Mouse (Mus musculus) E14TG2a.4 (cell line): ENCODE measurements around the gene Rgs11.

Experiments used
- H3K27me3 ChIP-seq: 2 replicates; pipeline ENCODE4 v1.6.1; 2014; ENCODE audit warnings: low read length, control low read depth; ENCODE audit not compliant: insufficient read depth
- H3K36me3 ChIP-seq: 2 replicates; pipeline ENCODE4 v1.6.1; 2014; ENCODE audit warnings: low read length, control low read depth; ENCODE audit not compliant: insufficient read depth
- H3K4me1 ChIP-seq: replicated peaks from 2 replicates; pipeline ENCODE4 v1.6.1; 2014; ENCODE audit warnings: low read depth, low read length, control low read depth
- H3K4me3 ChIP-seq: replicated peaks from 2 replicates; pipeline ENCODE4 v1.5.1; 2014; ENCODE audit warnings: mild to moderate bottlenecking, low read length
- H3K9me3 ChIP-seq: 2 replicates; pipeline ENCODE4 v1.6.1; 2014; ENCODE audit warnings: low read length, control low read depth
- CTCF ChIP-seq: conservative IDR thresholded peaks from 2 replicates; pipeline ENCODE4 v1.5.1; 2014; ENCODE audit warnings: low read length
- NANOG ChIP-seq: IDR thresholded peaks from 2 replicates; pipeline ENCODE4 v1.6.1; 2014; ENCODE audit warnings: borderline replicate concordance, low read length, mixed read lengths
- POU5F1 ChIP-seq: IDR thresholded peaks from 2 replicates; pipeline ENCODE4 v1.6.1; 2014; ENCODE audit warnings: low read length, borderline replicate concordance

Gene Rgs11

DNA sequence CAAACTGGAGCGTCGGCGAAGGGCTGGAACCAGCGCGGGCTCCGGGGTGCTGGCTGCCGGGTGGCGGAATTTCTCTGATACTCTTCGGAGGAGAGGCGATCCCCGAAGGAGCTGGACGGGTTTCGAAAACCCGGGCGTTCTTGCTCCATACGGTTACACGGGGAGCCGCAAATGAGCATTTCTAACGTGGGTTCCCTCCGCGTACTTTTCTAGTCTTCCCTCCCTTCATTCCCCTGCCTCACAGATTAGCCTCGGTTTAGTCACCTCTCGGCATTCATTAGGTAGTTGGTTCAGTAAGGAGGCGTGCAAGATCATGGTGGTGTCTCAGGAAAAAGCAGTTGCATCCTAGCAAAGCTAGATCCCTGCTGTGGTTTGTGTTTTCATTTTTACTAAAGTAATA, 50.6 kb downstream of the Rgs11 start:
- no peaks in the 10 kb centered on the region for H3K27me3 ChIP-seq
- TF ChIP-seq CTCF = no peak
- peak overlapping the region; percentile 96 for H3K4me3 ChIP-seq
- peaks cover 38% of the 10 kb centered on the region for H3K4me1 ChIP-seq
- H3K36me3 ChIP-seq = peaks cover 42% of the 10 kb centered on the region
- H3K9me3 ChIP-seq = no peaks in the 10 kb centered on the region

DNA sequence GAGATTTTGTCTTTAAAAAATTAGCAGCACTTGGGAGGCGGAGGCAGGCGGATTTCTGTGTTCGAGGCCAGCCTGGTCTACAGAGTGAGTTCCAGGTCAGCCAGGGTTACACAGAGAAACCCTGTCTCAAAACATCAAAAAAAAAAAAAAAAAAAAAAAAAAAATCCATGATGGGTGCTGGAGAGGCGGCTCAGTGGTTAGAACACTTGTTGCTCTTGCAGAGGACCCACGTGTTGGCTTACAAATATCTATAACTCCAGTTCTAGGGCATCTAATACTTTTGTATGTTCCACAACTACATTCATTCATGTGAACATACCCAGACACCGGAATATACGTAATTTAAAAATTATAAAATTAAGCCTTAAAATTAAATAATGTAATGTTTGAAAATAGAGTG, 52.6 kb downstream of the Rgs11 start:
- Histone ChIP-seq H3K27me3 (no peaks in the 10 kb centered on the region), H3K9me3 (no peaks in the 10 kb centered on the region), H3K4me3 (no peak overlapping the region), H3K36me3 (peaks cover 62% of the 10 kb centered on the region), H3K4me1 (peaks cover 46% of the 10 kb centered on the region)
- TF ChIP-seq CTCF (no peak), POU5F1 (no peak), NANOG (no peak)
